Mouse (Mus musculus): Measurements from ENCODE around the gene Slc25a29.
"Not testable (repeated sequence)": the region's sequence is repeated elsewhere in the genome, so short reads cannot be mapped to it uniquely, and the experiment has no call there.

Gene Slc25a29

DNA sequence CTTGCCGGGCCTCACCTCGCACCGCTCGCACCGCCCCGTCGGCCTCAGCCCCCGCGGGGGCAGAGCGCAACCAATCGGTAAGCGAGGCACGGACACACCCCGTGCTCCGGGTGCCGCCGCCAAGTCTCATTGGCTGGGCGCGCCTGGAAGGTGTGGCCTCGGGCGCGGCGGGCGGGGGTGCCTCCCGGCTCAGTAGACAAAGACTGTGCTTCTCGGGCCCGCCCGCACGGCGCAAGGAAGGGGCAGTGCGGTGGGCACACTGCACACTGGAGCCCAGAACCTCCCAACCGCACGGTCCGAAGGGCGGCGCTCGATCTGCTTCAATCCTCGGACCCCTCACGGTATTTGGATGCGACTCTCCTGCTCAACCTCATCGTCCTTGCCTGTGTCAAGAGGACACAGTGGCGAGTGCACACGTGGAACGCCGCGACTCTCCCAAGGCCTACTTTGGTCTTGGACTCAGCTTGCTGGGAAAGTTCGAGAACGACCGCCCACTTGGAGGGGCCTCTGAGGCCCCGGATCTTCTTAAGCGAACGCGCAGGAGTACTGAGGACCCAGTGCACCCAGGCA, at the start of gene Slc25a29, which contains the start of gene Slc25a47:
Slc25a29 (minus strand) TSS at position 44 of the 570 bp plus-strand sequence.
Slc25a47 (plus strand) TSS at position 207 of the 570 bp plus-strand sequence.
- DNase-seq (ENCODE audit: low read depth, low spot score): peak; percentile 82

DNA sequence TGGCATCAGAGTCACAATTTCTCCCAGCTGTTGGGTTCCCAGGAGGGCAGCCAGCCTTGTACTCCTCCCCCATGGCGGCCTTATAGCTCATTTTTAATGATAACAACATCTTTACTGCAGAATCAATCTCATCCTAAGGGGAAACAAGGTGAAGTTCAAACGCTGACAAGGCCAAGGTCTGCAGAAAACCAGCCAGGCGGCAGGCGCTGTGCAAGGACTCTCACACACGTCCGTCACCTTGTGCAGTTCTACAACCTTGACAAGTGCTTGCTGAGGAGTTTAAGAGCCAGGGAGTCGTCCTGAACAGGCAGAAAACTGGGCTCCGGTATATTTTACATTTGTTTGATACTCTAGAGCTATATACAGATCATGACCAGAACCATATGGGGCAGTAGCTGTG, 47.1 kb upstream of the Slc25a29 start:
- DNase-seq (ENCODE audit: low read depth, low spot score): no peak

- no peak for DNase-seq (ENCODE audit: low read depth, low spot score)
Observed at GRCm38 (mm10) chr12:108881192-108881591, 45.5 kb upstream of the Slc25a29 start.

GRCm38 (mm10) chr12:108880606-108881005, 44.9 kb upstream of the Slc25a29 start:
- no peak for DNase-seq (ENCODE audit: low read depth, low spot score)

DNA sequence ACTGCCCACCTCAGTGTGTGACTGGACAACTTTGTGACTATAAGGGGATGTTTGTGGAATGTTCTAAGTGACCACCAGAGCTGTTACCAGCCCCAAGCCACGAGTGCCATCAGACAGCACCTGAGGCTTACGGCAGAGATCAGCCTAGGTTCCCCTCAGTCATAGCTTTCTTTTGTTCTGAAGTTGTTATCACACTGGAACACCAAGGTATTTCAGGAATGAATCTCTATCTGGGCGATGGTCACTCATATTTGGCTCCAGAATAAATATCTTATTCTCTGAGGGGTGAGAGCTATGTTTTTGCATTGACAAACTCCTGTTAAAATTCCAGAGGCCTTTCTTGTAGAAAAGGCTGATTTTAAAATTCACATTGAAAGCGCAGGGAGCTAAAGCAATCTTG, 43.5 kb upstream of the Slc25a29 start:
- DNase-seq (ENCODE audit: low read depth, low spot score): no peak

GRCm38 (mm10) chr12:108873122-108873521, 37.4 kb upstream of the Slc25a29 start:
- no peak for DNase-seq (ENCODE audit: low read depth, low spot score)

- DNase-seq (ENCODE audit: low read depth, low spot score): no peak
Observed at GRCm38 (mm10) chr12:108869575-108869974, 33.9 kb upstream of the Slc25a29 start.

DNA sequence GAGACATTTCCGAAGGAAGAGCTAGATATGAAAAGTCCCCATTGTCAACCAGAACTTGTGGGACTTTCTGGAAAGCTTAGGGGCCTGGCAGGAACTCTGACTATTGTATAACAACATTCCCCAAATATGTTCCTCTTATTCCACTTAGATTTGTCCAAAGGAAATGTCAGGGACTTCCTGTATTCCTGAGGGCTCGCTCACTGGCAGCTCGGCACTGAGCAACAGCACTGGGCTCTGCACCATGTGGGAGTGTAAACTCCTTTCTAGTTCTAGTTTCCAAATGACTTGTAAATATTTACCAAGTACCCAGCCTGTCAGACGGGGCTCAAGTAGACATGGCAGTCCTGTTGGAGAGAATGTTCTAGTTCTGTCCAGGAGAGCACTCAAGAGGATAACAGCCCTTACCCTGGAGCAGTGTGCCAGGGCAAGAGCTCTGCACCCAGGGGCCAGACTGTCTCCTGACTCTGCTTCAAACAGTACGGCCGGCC, 29.4 kb upstream of the Slc25a29 start:
- no peak for DNase-seq (ENCODE audit: low read depth, low spot score)

DNA sequence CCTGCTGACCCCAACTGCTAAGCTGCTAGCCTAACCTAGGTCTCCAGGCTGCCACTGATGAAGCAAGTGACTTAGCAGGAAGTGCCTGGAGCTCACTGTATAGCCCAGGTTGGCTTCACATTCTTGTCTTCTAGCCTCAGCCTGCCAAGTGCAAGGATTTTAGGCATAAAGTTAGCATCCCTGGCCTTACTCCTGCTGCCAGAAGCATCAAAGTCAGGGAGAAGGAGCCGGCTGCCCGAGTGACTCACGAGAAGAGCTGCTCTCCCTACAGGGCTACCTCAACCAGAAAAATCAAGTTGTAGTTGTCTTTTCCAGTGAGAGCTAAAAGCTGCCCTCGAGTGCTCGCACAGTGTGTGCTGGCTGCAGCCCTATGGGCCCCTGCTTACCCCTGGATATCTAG, 22.8 kb upstream of the Slc25a29 start:
- no peak for DNase-seq (ENCODE audit: low read depth, low spot score)

- DNase-seq (ENCODE audit: low read depth, low spot score): no peak
Observed at GRCm38 (mm10) chr12:108857589-108858184, 22.0 kb upstream of the Slc25a29 start.

DNA sequence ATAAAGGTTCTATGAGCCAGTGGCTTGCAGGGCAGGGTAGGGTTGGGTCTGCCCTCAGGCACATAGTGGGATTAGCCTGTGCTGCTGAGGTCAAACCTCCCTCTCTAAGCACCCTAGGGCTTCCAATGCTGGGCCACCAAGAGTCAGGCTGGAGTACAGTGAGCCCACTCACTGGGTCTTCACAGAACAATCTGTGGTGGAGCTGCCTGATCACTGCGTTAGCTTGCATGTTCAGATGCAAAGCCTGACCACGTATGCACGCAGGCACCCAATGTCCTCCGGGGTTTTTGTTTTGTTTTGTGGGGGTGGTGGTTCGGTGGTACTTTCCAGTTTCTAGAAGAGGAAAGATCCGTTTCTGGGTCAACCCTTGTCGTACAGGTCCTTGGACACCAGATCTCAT, 21.4 kb upstream of the Slc25a29 start:
- no peak for DNase-seq (ENCODE audit: low read depth, low spot score)

DNA sequence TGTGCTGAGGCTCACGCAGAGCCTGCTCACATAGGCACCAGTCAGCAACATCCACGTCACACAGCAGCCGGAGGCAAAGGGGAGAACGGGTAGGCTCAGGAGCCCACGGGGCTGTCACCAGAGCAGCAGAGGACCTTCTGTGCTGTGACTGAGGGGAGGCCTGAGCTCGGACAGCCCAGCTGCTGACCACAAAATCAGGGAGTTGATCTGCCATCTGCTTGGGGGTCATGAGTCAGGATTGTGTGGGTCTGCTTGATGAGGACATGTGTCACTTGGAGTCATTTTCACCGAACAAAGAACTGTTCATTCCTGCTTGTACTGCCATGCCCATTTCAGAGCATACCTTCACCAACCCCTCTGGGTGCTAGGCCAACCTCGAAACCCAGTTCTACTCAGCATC, 20.5 kb upstream of the Slc25a29 start:
- DNase-seq (ENCODE audit: low read depth, low spot score): no peak

- DNase-seq (ENCODE audit: low read depth, low spot score): no peak
Observed at GRCm38 (mm10) chr12:108855081-108855480, 19.4 kb upstream of the Slc25a29 start.

DNA sequence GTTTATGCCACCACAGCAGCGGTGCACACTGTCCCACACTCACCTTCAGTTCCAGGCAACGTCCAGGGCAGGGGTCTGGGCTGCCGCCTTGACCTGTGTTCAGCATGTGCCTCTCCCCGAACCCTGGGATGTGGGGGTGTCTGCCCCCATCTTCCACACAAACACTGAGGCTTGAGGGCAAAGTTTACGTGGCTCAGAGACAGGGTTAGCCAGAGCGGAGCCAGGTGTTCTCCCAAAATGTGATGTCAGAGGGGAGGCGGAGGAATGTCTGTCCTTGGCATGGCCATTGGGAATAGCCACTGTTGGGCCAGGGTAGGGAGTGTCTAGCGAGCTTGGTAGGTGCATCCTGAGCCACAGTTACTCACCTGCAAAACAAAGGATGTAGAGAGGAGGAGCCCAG, 17.1 kb upstream of the Slc25a29 start:
- DNase-seq (ENCODE audit: low read depth, low spot score): no peak

- DNase-seq (ENCODE audit: low read depth, low spot score): no peak
Observed at GRCm38 (mm10) chr12:108850886-108851285, 15.2 kb upstream of the Slc25a29 start.

DNA sequence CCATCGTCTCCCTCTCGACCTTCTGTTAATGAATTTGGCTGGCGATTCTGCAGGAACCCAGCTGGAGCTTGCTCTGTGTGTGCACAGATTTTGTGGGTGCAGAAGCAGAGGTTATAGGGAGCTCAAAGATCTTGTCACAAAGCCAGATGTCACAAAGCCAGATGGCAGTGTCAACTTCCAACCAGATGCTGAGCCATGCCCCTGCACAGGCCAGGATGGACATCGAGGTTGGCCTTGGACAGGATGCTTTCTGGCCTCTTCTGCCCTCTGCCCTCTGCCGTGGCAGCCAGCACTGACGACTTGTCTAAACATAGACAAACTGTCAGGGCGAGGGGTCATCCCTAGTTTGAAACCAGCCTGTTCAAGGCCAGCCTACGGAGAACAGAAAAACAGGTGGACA, 14.4 kb upstream of the Slc25a29 start:
- DNase-seq (ENCODE audit: low read depth, low spot score): no peak

GRCm38 (mm10) chr12:108849488-108850022, 13.9 kb upstream of the Slc25a29 start:
- DNase-seq (ENCODE audit: low read depth, low spot score): no peak

GRCm38 (mm10) chr12:108848033-108848432, 12.3 kb upstream of the Slc25a29 start:
- DNase-seq (ENCODE audit: low read depth, low spot score): not testable (repeated sequence)

GRCm38 (mm10) chr12:108842663-108843062, 7.0 kb upstream of the Slc25a29 start:
- DNase-seq (ENCODE audit: low read depth, low spot score): no peak

DNA sequence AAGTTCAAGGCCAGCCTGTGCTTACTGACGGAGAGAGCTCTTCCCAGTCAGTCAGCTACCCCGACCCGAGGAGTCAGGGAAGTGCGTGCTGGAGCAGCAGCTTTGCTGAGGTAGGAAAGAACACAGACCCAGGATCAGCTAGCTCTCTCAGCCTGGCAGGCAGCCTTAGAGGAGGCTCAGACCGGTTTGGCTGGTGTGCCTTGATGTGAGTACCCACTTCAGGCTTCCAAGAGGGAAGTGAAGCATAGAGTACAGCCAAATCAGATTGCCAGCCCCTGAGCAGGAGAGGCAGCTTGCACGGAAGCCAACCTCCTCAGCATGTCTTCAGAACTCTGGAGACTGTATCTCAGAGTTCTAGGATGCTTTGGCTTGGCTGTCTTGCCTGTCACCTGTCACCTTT, 5.5 kb upstream of the Slc25a29 start:
- DNase-seq (ENCODE audit: low read depth, low spot score): no peak

- DNase-seq (ENCODE audit: low read depth, low spot score): no peak
Observed at GRCm38 (mm10) chr12:108836722-108837121, 1.0 kb upstream of the Slc25a29 start.

DNA sequence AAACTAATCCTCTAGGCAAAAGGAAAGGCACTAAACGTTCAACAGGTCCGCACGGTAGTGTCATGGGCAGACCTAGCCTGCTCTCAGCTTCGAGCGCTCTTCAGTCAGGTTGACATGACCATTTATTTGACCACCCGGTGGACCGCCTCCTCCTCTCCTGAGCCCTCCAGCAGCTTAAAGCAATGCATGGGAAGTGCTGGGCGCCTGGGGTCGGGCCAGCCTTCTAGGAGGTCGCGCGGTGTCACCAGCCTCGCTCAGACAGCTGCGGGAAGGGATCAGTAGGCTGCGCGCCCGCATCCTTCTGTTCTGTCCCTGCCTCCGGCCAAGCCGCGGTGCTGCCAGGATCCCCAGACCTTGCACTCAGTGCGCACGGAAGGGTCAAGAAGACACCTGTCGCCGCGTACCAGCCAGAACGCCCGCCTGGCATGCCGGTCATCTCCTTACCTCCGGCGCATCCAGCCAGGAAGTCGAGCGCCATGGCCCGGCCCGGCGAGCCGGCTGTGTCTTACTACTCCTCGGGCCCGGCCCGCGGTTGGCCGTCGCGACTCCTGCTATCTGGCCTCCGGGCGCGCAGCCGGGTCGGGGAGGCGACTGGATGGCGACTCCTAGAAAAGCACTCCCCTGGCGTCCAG, 359 bp downstream of the Slc25a29 start:
- DNase-seq (ENCODE audit: low read depth, low spot score): no peak

- no peak for DNase-seq (ENCODE audit: low read depth, low spot score)
Observed at GRCm38 (mm10) chr12:108834786-108835185, 897 bp downstream of the Slc25a29 start.
